Mouse (Mus musculus) heart, postnatal 25 days (tissue): Measurements from ENCODE around the gene Mapk10. TPM values are rescaled to one million over a fixed set of nuclear protein-coding genes. Genes with fewer than 3 reads are reported as not detected.

Source experiments
- DNase-seq: peaks from one replicate; pipeline ENCODE4 v3.0.0; 2022; ENCODE audit warnings: low spot score
- intact Hi-C: fragments of 180-260 bp; cut with DNase I; formaldehyde crosslinking; loops from one replicate; pipeline ENCODE4 v1.15.1; 2025
- total RNA-seq, 2 experiments: library from RNA; stranded (reverse); gene quantifications; 2 replicates each; pipeline ENCODE4 v1.2.3; 2021

Mapk10 gene
- total RNA-seq, result 10 to 100 TPM; 34.5 to 39.5 TPM

GRCm38 (mm10) chr5:103211101-103211848, at the start of gene Mapk10:
Mapk10 (minus strand) TSS chr5:103211334.
- peak; percentile 11 for DNase-seq
- intact Hi-C loops, result no loop called here

GRCm38 (mm10) chr5:103256144-103256543, 45.0 kb upstream of the Mapk10 start:
- no peak for DNase-seq
- intact Hi-C loops, result no loop called here

GRCm38 (mm10) chr5:103242430-103242829, 31.3 kb upstream of the Mapk10 start:
- intact Hi-C loops, result no loop called here
- no peak for DNase-seq

DNA sequence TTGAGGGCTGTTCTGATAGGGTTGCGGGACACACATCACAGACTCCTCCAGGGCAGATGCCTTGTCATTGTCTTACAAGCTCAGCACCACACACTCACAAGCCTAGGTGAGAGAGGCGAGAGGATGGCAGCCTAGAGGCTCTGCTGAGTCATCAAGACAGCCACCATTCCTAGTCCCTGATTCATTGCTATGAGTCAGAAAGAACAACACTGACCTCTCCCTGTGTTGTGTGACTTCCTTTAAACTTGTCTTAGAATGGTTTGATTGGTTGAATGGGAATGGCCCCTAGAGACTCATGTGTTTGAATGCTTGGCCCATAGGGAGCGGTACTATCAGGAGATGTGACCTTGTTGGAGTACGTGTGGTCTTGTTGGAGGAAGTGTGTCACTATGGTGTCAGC, 20.7 kb upstream of the Mapk10 start:
- no peak for DNase-seq
- intact Hi-C loops, result no loop called here

GRCm38 (mm10) chr5:103230334-103230733, 19.2 kb upstream of the Mapk10 start:
- no peak for DNase-seq

GRCm38 (mm10) chr5:103229321-103229720, 18.2 kb upstream of the Mapk10 start:
- intact Hi-C loops, result no loop called here
- no peak for DNase-seq

More at GRCm38 (mm10) chr5:103230334-103230733, 19.2 kb upstream of the Mapk10 start:
- intact Hi-C loops, result no loop called here

GRCm38 (mm10) chr5:103221997-103222396, 10.9 kb upstream of the Mapk10 start:
- intact Hi-C loops, result no loop called here
- DNase-seq, result no peak

DNA sequence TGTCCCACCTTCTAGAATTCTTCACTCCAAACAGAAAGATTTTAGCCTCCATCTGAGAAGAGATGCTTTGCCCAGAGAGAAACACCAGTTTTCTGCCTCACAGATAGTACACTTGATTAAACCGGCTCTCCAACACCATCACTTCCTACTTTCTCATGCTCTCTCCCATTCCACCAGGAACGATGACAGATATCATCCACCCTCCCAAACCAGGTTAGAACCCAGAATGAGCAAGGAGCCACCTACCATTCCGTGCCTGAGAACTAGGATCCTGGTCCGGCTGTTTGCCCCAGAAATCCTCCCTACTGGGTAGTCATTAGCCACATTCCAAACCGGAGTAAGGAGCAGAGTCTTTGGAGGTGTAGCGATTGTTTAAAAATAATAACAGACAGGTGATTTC, 490 bp downstream of the Mapk10 start:
- no peak for DNase-seq
- intact Hi-C loops, result no loop called here

- intact Hi-C loops, result no loop called here
Measured at GRCm38 (mm10) chr5:103210018-103210417, 1.1 kb downstream of the Mapk10 start.

GRCm38 (mm10) chr5:103209486-103209885, 1.6 kb downstream of the Mapk10 start:
- no peak for DNase-seq
- intact Hi-C loops, result no loop called here

More at GRCm38 (mm10) chr5:103210018-103210417, 1.1 kb downstream of the Mapk10 start:
- DNase-seq, result no peak

GRCm38 (mm10) chr5:103208869-103209268, 2.3 kb downstream of the Mapk10 start:
- intact Hi-C loops, result no loop called here
- DNase-seq, result no peak

DNA sequence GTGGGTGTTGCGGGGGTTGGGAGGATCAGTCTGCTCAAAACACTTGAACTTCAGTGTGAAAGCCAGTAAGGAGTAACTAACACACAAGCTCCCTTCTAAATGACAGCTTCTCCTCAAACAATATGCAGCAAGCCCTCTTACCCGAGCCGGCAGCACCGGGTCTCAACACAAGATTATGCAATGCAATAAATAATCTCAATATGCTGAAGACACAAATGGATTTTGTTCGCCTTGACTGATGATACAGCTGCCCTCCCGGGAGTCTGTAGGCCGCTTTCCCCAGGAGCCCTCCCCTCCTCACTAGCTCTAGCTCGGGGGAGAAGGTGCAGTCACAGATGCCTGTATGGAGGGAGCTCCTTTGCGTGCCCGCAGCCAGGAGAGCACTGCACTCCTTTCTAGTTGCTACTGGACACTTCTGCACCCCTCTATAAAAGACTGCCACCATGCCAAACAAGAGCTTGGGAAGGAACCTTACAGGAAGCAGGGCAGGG, 3.1 kb downstream of the Mapk10 start:
- no peak for DNase-seq
- intact Hi-C loops, result no loop called here

DNA sequence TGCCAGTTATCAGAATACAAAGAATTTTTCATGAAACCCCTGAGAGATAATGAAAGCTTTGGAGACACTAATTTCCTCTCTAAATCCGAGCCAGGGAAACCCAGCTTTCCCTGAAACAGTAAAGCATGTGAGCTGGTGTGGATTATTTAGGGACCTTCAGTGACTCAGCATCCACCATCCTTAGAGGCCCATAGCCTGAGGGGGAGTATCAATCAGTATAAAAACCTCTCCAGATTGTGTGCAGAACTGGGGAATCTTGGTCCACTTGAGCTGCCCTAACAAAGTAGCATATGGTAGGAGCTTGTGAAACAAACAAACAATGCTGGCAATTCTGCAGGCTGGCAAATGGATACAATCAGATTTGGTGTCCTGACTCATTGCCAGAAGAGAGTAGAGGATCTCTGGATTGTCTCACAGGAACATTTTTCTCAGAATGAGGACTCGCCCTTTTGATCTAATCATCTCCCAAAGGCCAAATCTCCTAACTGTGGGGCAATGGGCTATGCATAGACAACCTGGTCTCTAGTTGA, 13.3 kb downstream of the Mapk10 start:
- intact Hi-C loops, result no loop called here
- DNase-seq, result no peak

GRCm38 (mm10) chr5:103194549-103194948, 16.6 kb downstream of the Mapk10 start:
- DNase-seq, result no peak
- intact Hi-C loops, result no loop called here

- intact Hi-C loops, result no loop called here
- no peak for DNase-seq
Measured at GRCm38 (mm10) chr5:103193700-103194099, 17.4 kb downstream of the Mapk10 start.

DNA sequence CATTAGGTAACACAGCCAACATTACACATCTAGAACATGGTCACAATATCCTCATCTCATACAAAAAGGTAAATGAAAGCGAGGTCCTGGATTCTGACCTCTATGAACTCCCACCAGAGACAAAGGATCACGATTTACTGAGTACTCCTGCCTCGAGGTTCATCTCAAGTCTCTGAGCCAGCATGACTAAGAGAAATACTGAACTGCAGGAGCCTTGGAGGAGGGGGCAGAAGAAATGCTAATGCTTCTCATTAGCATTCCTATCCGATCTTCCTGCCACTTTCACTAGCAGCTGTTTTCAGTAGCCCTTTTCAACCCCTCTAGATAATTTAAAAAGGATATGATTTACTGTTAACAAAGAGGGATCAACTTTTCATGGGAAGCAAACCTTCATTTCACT, 19.6 kb downstream of the Mapk10 start:
- intact Hi-C loops, result no loop called here
- no peak for DNase-seq

DNA sequence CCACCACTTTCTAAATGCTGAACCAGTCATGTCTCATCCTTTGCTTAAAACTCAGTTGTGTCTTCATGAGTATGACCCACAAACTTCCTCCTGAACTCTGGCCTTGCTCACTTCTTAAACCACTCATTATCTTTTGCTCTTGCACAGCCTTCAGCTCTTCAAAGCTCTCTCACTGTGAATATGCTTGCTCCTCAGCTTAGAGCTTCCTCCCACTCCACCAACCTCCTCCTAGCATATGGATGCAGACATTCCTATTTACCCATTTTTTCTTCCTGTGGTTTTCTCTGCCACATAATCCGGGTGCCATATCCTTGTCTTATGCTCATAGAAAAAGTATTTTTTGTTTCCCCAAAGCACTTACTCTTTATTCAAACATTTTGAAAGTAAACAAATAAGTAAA, 26.9 kb downstream of the Mapk10 start:
- intact Hi-C loops, result no loop called here
- DNase-seq, result no peak

DNA sequence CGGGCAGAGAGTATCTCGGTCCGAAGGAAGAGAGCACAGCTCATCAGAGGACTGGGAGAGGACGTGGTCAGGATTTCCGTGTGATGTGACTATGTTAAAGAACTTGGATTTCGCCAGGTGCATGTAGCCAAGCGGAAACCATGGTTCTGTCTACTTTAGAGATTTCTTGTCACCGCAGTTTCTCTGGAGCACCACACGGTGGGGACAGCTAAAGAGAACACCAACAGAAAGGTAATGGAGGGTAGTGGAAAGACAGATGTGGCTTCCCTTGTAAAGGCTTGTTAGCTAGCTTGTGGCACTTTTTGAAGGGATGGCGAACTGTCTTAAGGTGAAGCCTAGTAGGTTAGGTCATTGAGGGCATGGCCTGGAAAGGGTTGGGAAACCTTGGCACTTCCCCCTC, 29.5 kb downstream of the Mapk10 start:
- intact Hi-C loops, result no loop called here
- no peak for DNase-seq

DNA sequence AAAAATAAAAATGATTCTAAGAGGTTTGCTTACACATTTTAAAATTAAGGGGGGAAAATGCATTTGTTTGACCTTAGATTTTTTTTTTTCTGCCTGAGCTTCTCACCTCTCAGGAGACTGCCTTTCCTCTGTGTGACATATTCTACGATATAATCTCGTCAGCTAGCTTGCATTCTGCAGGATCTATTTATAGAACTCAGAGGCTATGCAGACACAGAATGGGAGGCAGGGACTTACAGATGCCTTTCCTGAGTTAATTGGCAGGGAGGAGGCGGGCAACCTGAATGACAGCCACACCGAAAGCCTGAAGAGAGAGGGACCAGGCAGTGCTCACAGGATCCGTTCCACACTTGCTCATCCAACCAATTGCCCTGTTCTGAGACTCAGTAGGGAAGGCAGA, 34.1 kb downstream of the Mapk10 start:
- no peak for DNase-seq
- intact Hi-C loops, result no loop called here

- no peak for DNase-seq
- intact Hi-C loops, result no loop called here
Measured at GRCm38 (mm10) chr5:103175989-103176388, 35.1 kb downstream of the Mapk10 start.

DNA sequence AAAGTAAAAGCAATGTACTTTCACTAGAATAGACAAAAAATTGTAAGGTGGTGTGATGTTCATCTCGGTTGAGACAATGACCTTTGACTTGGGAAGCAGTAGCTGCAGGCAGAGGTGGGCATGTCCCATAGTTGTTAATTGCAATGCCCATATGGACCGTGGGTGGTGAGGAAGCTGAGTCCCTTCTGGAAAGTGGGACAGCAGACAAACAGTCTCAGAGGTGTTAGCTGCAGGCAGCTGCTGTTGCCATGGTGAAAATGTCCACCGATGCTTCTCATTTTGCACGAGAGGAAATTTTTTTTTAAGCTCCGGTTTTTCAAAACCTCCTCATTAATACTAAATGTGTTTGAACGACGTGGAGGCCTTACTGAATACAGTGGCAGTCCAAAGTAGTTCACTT, 36.5 kb downstream of the Mapk10 start:
- intact Hi-C loops, result no loop called here
- no peak for DNase-seq

- DNase-seq, result no peak
- intact Hi-C loops, result no loop called here
Measured at GRCm38 (mm10) chr5:103171207-103171606, 39.9 kb downstream of the Mapk10 start.
